Mouse (Mus musculus) c-Kit-positive CD71-positive TER-119-positive erythroid progenitor cells, embryonic 14.5 days (primary cell): ENCODE measurements around the gene Cdh13.

Experiments
- DNase-seq: peaks from one replicate; pipeline ENCODE4 v3.0.0-alpha.2; 2013; ENCODE audit warnings: low spot score

Gene Cdh13

DNA sequence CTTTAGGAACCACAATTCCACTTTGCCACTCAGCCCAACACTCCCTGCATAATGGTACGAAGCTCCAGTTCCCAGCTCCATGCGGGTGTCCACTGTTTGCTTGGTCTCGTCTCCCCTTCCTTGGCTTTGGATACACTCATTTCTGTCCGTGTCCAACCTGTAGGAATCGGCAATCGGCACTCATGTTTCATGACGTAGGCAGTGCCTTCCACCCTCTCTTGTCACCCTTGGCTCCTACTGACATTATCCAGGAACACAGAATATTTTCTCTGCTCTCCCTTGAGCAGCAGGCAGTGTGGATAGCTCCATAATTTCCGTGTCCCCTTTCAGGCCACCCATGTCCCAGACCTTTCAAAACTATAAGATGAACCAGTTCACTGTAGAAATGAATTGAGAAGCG lies 97.2 kb downstream of the Cdh13 start:
- no peak for DNase-seq

DNA sequence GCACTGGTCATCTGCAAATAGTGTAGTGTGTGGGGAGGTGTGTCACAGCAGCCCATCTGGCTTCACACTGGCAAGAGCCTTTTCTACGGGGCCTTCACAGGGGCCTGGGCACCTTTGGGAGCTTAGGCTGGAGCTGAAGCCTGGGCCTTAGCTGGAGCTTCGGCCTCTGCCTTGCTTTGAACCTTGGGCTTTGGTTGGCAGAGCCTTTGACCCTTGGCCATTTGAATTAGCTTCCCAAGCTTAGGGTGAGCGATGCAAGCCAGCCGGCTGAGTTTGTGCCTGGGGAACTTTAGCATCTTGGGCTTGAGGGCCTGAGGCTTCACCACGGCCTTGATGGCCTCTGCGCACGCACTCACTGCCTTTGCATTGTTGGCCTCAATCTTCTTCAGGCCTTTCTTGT lies 98.1 kb downstream of the Cdh13 start:
- no peak for DNase-seq

DNA sequence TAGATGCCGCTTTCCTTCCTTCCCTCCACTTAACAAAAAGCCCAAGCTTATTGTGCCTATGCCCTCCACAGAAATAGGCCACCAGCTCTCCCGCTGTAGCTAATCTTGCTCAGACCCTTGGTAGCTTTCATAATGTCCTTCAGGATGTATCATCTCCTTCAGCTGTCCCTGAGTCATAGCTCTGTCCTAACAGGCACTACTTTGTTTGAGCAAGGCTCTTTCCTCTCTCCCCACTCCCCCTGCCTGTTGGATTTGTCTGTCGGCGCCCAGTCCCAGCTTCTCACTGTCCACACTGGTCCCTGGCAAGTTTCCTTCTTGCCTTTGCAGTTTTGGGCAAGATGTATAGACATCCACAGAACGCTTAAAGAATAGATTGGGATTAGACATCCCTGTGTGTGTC lies 100.8 kb downstream of the Cdh13 start:
- no peak for DNase-seq

DNA sequence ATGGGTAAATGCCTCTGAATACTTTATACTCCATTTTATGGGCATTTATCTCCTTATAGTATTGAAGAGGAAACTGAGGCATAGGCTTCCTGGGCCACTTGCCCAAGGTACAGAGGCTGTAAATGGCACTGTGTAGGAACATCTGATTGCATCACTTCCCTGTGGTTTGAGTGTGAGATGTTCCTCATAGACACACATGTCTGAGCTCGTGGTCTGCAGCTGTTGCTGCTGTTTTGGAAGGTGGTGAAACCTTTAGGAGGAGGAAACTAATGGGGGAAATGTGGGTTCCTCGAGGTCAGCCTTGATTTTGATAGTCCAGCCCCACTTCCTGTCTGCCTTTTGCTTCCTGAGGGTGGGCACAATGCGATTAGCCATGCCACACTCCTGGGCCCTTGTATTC lies 105.9 kb downstream of the Cdh13 start:
- DNase-seq: no peak

DNA sequence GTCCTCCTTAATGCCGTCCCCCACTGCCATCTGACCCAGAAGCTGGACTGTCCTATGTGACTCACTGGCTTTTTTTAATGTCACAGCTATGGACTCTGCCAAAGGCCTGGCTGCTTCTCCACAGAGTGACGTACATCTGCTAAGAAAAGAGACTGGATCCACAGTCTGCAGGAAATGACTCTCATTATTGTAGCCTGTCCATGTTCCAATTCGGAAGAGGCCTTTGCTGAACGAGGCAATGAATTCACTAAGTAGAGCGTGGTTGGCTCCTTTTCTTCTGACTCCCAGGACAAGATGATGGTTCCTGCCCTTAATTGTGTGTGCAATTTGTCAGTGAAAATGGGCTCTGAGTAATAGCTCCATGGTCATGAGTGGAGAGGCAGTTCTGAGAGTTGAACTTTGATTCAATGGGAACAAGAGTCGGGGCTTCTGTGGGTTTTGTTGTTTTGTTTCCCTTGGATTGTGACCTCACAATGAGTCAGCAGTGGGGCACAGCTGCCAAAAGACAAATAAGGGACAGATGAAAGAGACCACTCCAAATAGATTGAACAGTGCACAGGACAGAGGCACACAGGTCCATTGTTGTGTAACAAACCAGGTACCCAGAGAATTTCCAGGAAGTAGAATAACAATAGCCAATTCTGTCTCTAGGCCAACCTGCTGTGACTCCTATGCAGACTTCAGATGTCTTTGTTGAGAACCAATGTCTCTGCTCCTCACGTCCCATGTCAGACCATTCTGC lies 110.5 kb downstream of the Cdh13 start:
- no peak for DNase-seq

DNA sequence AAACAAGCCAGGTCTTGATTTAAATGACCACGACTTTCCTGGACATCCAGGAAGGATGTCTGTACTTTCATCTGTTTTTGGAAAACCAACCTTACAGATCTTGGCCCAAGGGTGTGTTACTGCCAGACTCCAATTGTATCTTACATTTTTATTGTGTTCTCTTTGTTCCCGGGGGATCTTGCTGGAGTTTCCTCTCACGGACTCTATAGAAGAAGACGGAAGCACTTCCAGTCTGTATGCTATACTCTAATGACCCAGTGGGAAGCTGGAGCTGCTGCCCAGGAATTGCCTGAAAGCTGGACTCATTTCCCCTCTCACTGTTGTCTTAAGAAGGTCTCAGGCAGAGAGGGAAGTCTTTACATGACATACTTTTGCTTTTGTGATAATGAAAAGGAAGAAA lies 111.6 kb downstream of the Cdh13 start:
- DNase-seq: no peak

DNA sequence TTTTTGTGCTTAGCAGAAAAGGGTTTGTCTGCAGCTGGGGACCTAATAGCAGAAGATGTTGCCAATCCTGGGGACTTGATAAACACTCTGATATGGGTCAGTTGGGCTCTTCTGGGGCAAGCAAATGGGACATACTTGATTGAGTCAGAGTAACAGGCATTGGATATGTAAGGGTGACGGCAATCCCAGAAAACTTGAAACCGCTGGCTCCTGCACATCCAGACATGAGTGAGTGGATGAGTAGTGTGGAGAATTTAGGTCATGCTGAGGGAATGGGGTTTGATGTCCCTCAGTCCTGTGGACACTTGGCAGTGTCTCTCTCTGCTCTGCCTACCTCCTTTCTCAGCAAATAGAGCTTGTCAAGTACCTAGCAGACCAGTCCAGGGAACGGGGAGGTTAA lies 121.3 kb downstream of the Cdh13 start:
- DNase-seq: no peak

DNA sequence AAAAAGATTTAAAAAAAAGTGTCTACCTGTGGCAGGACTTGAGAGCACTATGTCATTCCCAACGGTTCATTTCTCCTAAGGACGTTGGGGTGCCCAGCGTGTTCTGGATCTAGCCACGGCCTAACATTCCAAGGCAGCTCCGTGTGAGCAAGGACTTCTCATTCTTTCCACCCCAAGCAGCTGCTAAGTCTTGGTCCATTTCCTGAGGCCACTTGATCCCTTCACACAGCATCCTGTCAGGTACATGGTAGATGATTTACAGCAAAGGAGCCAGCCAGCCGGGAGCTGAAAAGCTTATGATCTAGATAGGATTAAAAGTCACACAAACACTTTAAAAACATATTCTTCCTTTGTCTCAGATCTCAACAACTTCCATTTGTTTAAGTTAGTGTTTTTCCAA lies 123.8 kb downstream of the Cdh13 start:
- DNase-seq: no peak

DNA sequence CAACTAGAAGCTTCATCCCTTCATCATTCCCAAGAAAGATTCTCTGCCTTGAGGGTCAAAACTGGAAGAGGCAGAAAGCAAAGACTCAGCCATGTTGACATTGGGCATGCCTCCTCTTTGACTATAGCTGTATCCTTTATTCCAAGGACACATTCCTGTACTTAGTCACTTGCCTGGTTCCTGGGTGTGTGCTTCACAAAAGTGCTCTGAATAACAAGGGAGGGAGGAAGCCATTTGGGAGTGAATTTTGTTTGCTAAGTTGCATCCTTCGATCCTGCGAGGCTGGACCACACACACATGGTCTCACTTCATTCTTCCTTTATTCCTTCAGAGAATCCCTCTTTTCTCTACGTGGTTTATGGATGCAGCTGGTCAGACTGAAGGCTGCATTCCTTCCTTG lies 125.9 kb downstream of the Cdh13 start:
- DNase-seq: no peak

DNA sequence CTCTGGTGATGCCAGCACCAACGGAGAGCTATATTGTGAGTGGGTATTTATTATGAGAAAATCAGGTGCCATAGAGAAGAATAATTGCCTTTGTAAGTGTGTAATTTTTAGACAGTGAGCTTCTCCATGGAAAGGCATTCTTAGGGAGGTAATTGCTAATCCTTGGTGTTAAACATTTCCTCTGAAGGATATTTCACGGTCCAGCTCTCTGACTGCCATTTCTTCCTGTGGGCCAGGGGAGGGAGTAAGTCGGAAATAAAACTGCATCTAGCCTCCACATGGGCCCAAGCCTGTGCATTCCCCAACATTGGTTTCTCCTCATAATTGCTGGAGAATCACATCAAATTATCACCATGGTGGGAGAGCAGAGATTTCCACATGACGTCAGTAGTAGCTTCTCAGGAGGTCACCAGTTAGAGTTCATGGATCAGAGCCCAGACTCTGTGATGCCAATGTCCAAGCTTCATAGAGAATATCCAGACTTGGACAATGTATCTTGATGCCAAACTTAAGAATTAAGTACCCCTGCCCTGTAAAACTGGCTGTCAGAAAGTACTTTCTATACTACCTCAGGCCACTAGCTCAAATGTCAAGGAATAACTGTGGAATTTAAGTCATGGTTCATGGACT lies 126.9 kb downstream of the Cdh13 start:
- DNase-seq: no peak

DNA sequence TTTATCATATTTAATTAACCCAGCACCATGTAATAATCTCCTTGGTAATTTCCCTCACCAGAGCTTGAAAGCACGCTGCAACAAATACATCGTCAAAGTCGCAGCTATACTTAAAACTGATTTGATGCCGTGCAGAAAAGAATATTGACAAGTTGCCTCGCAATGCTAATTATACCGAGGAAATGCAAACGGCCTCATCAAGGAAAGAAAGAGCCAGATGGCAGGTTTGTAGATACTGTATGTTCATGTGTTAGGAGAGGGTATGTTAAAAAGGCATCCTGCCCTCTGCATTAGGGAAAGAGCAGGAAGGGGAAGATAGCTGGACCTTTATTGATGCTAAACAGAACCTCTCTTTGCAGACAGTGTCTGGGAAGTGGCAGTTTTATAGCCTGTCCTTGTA lies 132.1 kb downstream of the Cdh13 start:
- DNase-seq: no peak

DNA sequence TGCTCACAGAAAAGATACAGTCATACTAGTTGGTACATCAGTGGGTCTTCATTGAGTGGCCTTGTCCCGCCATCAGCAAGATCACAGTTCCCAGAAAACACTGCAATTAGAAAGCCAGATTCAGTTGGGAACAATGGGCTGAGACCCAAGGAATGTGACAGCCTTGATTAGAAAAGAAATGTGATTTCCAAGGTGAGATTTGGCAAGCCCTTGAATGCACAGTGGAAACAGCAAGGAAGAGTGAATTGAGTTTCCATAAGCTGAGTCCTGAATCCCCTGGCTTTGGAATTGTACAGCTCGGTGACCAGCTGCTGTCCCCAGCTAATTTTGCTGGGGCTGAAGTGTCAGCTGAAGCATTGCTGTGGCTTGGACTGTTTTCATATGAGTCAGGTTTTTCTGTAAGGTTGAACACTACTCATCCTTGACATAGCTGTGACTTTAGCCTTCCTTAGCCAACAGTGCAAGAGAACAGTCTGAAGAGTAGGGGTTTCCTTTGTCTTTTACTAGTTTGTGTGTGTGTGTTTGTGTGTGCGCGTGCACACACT lies 133.3 kb downstream of the Cdh13 start:
- no peak for DNase-seq

DNA sequence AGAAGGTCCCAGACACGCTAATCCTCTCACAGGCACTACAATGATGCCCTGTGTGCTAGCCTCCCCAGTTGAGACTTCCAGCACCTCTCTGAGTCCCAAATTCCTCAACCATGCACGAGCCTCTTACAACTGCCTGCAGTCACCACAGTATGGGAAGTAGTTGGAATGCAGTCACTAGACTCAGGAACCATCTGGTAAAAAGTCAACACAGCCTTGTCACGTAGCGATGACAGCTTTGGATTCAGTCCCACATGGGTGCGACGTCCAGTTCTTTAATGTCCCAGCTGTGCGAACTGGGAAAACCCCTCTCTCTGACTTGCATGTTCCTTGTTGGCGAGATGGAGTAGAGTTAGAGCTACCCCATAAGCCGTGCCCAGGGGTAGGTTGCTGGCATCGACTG lies 139.1 kb downstream of the Cdh13 start:
- DNase-seq: no peak

DNA sequence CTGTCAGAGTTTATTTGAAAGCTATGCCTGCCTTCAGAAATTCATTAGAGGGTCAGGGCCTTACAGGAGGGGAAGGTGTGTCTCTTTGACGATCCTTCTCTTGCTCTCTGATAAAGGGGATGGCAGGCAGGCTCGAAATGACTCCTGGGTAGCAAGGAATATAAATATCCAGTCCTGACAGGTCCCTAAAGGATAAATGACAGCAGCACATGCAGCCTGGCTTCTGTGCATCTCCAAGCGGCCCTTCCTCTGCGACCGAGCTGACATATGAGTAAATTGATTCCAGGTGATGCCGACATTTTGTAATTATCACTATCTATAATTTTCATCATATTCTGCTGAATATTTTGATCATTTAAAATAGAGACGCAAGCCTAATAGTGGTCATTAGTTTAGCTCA lies 145.4 kb downstream of the Cdh13 start:
- DNase-seq: no peak

DNA sequence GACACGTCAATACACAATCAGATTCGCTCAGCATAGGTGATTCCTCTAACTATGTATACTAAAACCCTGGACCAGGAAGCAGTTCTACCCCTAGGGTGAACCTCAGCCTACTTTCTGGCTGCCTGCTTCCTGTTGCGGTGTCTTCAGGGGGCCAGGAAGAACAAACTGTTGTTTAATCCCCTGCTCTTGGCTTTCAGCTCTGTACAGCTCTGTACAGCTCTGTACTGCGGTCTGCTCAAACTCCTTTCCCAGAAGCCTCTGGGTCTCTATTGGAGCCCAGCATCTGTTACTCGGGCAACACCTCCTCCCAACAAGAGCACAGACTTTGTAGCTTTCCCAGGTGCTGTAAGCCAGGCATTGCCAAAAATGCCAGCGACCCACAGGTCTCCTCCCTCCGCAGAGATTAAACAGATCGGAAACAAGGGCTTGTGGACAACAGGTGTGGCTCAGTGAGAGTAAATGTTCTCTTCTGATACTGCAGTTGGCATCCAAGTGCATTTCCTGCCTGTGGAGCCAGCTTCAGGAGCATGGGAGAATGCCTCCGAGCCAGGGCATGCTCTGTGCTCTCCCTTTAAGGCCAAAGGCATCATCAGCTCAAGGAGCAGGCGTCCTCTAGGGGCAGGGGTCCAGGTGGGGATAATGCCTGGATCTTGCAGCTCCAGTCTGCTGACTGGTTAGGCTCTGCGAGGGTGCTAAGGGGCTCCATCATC lies 148.4 kb downstream of the Cdh13 start:
- DNase-seq: no peak

DNA sequence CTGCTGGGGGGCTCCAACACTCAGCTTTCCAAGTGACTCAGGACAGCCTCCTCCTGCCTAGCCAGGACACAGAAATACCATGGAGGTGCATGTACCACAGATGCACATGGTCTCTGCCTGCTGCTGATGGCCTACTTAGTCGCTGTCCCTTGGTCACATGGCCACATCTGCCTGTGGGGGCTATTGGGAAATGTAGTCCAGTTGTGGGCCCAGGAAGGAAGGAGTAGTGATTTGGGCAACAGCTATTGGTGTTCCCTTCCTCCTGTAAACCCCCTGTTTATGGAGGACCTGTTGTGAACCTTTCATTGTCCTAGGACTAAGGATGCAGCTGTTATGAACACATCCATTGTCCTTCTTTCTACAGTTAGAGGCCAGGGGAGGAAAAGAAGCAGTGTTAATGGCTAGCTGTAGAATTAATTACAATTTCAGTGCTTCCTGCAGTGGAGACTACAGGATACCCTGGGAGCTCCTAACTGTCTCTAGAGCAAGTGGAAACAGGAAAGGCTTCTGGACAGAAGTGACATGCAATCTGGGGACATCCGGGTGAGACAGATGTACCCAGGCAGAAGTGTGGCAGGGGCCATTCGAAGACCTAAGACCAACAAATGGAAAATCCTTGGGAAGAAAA lies 150.1 kb downstream of the Cdh13 start:
- DNase-seq: no peak

DNA sequence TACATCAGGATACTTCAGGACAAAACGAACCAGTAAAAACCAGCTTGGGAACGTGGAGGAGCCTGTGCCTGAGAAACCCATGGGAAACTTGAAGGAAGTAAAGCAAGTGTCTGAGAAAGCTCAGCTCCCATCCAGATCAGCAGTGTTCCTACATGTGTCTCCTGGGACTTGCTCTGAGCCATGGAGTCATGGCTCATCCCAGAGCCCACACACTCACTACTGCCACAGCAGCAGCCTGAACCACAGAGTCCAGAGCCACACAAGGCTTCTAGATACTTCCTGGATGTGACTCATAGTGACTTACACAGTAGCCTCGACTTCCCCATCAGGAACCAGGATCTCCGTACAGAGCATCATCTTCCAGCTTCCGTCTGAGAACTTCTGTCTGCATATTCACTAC lies 153.2 kb downstream of the Cdh13 start:
- DNase-seq: no peak

DNA sequence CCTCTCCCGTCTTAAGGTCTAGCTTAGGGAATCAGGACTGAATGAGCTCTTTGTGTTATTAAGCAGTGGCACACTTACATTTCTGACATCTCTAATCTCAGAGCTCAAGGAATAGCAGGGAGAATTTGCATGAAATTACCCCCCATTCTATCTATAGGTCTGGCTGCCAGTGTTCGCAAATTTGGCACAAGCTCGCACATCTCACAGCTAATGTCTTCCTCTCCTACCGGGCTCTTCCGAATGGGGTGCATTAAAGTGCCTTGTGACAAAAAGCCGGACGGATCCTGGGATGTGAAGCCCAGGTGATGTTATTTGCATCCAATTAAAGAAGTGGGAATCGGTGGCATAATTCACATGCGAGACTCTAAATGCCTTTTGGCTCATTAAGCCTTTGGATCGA lies 153.6 kb downstream of the Cdh13 start:
- DNase-seq: no peak

DNA sequence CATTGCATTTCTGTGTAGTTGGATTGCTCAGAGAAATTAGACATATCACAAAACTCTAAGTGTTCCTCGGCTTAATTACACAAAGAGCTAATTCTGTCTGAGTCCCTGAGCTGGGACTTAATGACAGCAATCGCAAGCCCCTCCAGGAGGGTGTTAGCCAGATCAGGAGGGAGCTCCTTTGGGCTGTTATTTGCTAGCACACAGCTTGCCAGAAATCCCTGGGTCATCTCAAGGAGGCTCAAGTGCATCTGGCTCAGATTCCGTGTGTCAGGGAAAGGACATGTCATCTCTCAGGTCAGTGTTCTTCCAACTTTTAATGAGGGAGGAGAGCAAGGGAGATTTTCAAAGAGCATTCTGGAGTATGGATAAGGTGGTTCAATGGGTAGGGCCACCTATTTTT lies 154.3 kb downstream of the Cdh13 start:
- DNase-seq: no peak

DNA sequence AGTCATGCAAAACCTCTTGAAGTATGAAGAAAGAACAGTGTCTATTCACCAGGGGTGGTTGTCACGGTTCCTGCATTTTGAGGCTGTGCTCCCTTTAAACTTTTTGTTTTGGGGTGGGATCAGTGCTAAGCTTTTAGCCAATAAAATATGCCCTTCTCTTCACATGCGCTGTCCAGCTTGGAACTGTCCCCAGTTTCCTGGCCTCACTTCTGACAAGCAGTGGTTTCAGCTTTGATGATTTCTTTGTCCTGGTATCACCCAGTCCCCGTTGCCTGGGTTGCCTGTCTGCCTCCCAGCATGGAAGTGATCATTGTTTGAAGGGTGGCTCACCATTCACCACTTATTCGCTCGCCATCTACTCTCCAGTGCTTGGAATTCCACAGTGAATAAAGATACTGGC lies 156.3 kb downstream of the Cdh13 start:
- DNase-seq: no peak

DNA sequence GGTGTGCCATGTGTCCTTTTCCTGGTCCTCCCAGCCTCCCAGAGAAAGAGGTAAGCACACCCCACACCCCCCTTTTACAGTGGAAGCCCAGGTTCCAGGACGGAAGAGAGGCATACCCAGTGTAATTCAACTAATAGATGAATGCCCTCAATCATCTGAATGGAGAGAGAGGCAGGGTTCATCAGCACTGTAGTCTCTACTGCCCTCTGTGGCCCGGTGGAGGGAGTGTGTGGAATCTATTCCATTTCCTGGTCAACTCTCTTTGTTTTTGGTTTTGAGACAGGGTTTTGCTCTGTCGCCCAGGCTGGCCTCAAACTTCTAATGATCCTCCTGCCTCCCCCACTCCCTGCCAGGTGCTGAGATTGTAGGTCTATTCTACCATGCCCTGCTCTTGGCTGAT lies 159.8 kb downstream of the Cdh13 start:
- DNase-seq: no peak

DNA sequence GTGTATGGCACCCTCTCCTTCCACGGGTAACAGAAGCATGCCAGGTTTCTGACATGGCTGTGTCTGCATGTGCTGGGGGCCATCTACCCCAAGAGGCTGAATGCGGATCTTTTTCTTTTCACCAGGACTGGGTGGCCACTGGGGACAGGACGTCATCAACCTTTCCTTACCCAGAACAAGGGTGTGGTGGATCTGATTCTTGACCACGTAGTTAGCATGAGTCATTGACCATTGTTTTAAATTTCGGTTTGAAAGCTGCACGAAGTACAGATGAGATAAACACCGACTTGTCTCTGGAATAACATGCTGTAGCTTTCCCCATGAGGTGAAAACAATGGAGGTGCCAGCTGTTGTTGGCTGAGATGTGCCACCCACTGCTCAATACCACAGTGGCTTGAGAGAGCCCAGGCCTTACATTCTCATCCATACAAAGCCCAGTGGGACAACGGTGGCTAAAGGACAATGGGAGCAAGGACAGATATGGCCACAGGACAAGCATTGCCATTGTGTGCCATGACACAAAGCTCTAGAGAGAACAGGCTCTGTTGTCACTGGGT lies 161.2 kb downstream of the Cdh13 start:
- DNase-seq: no peak
